Mouse (Mus musculus) limb, embryonic 11.5 days (tissue): ENCODE measurements at regions not wholly inside any gene's neighbourhood (a gene's known extent, or its start where the extent isn't known, plus 50 kb on each side); places are given as distances from the start of the nearest gene placed in this dataset. TPM values are rescaled to one million over a fixed set of nuclear protein-coding genes. Genes with fewer than 3 reads are reported as not detected.

ENCODE experiments used
- ATAC-seq: fragments of 200-750 bp; cut with Nextera tagmentation; 2 replicates; pipeline ENCODE4 v1.8.0; 2017; ENCODE audit warnings: low read depth; ENCODE audit not compliant: insufficient number of reproducible peaks, low FRiP score, low TSS enrichment
- DNase-seq: peaks from one replicate; pipeline ENCODE4 v3.0.0-alpha.2; 2015; ENCODE audit warnings: low spot score
- H3K27ac ChIP-seq: fragments of 300-500 bp; sonication (generic); replicated peaks from 2 replicates; pipeline ENCODE4 v1.5.1; 2014; ENCODE audit warnings: low read depth, mild to moderate bottlenecking, low read length
- H3K27me3 ChIP-seq: fragments of 300-500 bp; sonication (generic); 2 replicates; pipeline ENCODE4 v1.6.1; 2014; ENCODE audit warnings: mild to moderate bottlenecking, low read length, mixed read lengths; ENCODE audit not compliant: control insufficient read depth, insufficient read depth
- H3K36me3 ChIP-seq: fragments of 300-500 bp; sonication (generic); 2 replicates; pipeline ENCODE4 v1.6.1; 2014; ENCODE audit warnings: mild to moderate bottlenecking, low read length, moderate library complexity, mixed read lengths; ENCODE audit not compliant: control insufficient read depth, insufficient read depth
- H3K4me1 ChIP-seq: fragments of 300-500 bp; sonication (generic); 2 replicates; pipeline ENCODE4 v1.6.1; 2014; ENCODE audit warnings: low read length, mixed read lengths; ENCODE audit not compliant: control insufficient read depth, insufficient read depth
- H3K4me2 ChIP-seq: fragments of 300-500 bp; sonication (generic); 2 replicates; pipeline ENCODE4 v1.6.1; 2014; ENCODE audit warnings: low read depth, mild to moderate bottlenecking, moderate library complexity; ENCODE audit not compliant: severe bottlenecking
- H3K4me3 ChIP-seq: fragments of 300-500 bp; sonication (generic); 2 replicates; pipeline ENCODE4 v1.5.1; 2014; ENCODE audit warnings: low read depth, low read length
- H3K9ac ChIP-seq: fragments of 300-500 bp; sonication (generic); 2 replicates; pipeline ENCODE4 v1.6.1; 2014; ENCODE audit warnings: mild to moderate bottlenecking, low read length
- H3K9me3 ChIP-seq: fragments of 300-500 bp; sonication (generic); 2 replicates; pipeline ENCODE4 v1.6.1; 2016; ENCODE audit warnings: low read length; ENCODE audit not compliant: control insufficient read depth
- microRNA-seq: library from miRNA; unstranded; fragments of <30 nt; microRNA quantifications from one replicate; pipeline ENCODE4, GENCODE M21; 2016

- Histone ChIP-seq H3K9ac (no peak overlapping the region), H3K4me2 (no peak overlapping the region), H3K27me3 (no peaks in the 10 kb centered on the region), H3K4me3 (no peak overlapping the region), H3K9me3 (no peaks in the 10 kb centered on the region), H3K4me1 (no peaks in the 10 kb centered on the region), H3K27ac (no peak overlapping the region), H3K36me3 (no peaks in the 10 kb centered on the region)
- DNase-seq (no peak), ATAC-seq (no peak)
These were observed 871.1 kb downstream of the Tlr4 start for GRCm38 (mm10) chr4:67698438-67698837.

Small RNAs in the stretch of these regions (microRNA-seq; reads per million reads assigned to microRNA genes)
- gene Gm44497: not detected
